Mouse (Mus musculus) spleen, postnatal 0 days (tissue): Measurements from ENCODE around the gene Phc3. TPM values are rescaled to one million over a fixed set of nuclear protein-coding genes. Genes with fewer than 3 reads are reported as not detected.

Experiments
- polyA plus RNA-seq: library from polyadenylated mRNA; unstranded; fragments of >200 nt; fragmentation: Nextera tagmentation; extraction: Ambion mirVana; gene quantifications from 2 replicates; pipeline ENCODE4 v1.2.1, GENCODE M21; 2015

Phc3 gene
- polyA plus RNA-seq: 3.7 and 3.9 TPM in 2 replicates

GRCm38 (mm10) chr3:30969104-30969581, at the start of gene Phc3:
TSS of gene Phc3 (minus strand) at chr3:30969415.

DNA sequence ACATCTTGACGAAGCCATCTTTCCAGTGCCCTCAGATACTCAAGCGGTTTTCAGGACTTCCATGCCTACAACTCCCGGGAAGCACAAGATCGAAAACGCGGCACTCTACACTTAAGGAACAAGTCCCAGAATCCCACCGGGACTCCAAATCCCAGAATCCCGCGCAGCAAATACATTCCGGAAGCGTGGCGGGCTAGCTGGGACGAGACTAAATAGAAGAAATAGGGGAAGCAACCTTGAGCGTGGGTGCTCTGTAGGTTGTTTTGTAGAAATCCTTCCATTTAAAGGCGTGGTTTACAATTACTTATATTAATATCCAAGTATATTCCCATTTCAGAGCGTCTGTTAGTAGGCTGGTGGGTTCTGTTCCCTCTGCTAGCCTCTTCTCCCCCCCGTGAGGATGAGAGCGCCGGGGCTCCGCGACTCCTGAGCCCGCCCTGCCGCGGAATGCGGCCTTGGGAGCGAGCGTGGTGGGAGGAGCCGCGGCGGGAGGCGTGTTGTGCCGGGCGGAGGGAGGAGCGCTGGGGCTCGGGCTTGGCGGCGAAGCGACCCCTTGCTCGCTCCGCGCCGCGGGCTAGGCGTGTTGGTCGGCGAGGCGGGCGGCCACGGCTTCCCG, 26.2 kb upstream of the Phc3 start, which contains the start of gene Prkci:
Gene Prkci (plus strand): TSS at position 465 of the 616 bp plus-strand sequence.

GRCm38 (mm10) chr3:30855604-30856458, 113.4 kb downstream of the Phc3 start, which contains the start of gene Gpr160:
TSS of gene Gpr160 (plus strand) at chr3:30855950.

Other genes with a start within 250 kb of the Phc3 start
- gene Samd7, start 223.1 kb downstream of the Phc3 start, polyA plus RNA-seq: 0.04 and 0.07 TPM in 2 replicates
- 96.5 and 100 TPM in 2 replicates for gene Sec62, start 176.5 kb downstream of the Phc3 start, polyA plus RNA-seq
- gene Gpr160, start 113.5 kb downstream of the Phc3 start, polyA plus RNA-seq: 6.2 and 11.1 TPM in 2 replicates
- 5.5 and 6.5 TPM in 2 replicates for gene Prkci, start 26.3 kb upstream of the Phc3 start, polyA plus RNA-seq
- 6.3 and 8.4 TPM in 2 replicates for gene Skil, start 125.6 kb upstream of the Phc3 start, polyA plus RNA-seq
- gene Cldn11, start 180.5 kb upstream of the Phc3 start, polyA plus RNA-seq: 0.35 and 0.67 TPM in 2 replicates